Mouse (Mus musculus): Measurements from ENCODE around the gene Gm14597. TPM values are rescaled to one million over a fixed set of nuclear protein-coding genes. Genes with fewer than 3 reads are reported as not detected.
"Not testable (repeated sequence)": the region's sequence is repeated elsewhere in the genome, so short reads cannot be mapped to it uniquely, and the experiment has no call there.

The Gm14597 gene
- total RNA-seq (2021), result not detected

DNA sequence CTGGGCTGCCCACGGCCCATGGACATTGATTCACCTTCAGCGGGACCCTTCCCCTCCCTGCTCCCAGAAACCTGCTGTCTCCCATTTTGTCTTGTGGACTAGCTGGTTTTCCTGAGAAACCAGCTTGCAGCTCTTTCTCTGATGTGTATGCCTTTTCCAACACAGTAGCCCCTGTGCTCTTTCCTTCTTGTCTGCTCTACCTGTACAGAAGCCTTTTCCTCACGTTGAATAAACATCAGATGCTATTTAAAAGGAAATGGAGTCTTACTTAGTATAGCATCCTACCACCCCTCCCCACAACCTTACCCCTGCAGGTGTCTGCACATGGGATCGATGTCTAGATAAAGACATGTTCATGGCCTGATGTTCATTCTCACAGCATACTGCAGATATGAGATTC is at the start of gene Gm14597:
Gene Gm14597 (minus strand): TSS at position 101 of the 400 bp plus-strand sequence.
- intact Hi-C loops (cut with DNase I); DNase-seq (ENCODE audit: extremely low spot score in 1 of 2, low spot score in 2 of 2): not testable (repeated sequence)

DNA sequence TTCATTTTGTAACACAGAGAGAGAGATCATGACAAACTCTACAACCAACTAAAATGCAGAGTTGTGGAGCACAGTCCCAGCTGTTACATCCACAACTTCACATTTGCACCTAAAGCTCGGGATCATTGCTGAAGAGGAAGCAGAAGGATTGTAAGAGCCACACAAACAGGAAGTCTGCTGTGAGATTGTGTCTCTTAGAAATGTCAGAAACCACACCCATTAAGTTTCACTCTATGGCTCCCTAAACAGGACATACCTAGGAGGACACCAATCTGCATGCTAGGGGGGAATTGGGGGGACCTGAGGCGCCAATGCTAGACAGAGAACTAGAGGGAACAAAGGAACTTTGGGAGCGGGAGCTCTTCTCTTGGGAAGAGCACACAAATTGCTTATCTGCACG is 44.1 kb upstream of the Gm14597 start:
- intact Hi-C loops (cut with DNase I); DNase-seq (ENCODE audit: extremely low spot score in 1 of 2, low spot score in 2 of 2): not testable (repeated sequence)

DNA sequence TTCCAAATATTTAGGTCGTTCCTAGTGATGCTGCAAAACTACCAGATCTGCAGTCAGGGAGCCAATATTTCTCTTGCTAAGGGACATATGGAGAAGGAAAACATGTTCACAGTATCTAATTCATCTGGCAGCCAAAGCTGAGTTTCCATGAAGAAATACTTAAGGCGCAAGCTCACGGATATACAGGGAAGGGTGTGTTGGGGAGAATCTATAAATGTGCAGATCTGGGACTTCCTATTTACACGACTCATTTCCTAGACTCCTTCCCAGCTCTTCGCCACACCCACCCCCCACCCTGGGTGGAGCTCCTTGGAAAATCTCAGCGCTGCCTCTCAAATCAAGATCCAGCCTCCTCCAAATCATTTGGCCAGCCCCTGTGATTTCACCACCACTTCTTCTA is 37.1 kb upstream of the Gm14597 start:
- peak in 1 of 2 experiments; percentile 15 for DNase-seq (ENCODE audit: extremely low spot score in 1 of 2, low spot score in 2 of 2)

DNA sequence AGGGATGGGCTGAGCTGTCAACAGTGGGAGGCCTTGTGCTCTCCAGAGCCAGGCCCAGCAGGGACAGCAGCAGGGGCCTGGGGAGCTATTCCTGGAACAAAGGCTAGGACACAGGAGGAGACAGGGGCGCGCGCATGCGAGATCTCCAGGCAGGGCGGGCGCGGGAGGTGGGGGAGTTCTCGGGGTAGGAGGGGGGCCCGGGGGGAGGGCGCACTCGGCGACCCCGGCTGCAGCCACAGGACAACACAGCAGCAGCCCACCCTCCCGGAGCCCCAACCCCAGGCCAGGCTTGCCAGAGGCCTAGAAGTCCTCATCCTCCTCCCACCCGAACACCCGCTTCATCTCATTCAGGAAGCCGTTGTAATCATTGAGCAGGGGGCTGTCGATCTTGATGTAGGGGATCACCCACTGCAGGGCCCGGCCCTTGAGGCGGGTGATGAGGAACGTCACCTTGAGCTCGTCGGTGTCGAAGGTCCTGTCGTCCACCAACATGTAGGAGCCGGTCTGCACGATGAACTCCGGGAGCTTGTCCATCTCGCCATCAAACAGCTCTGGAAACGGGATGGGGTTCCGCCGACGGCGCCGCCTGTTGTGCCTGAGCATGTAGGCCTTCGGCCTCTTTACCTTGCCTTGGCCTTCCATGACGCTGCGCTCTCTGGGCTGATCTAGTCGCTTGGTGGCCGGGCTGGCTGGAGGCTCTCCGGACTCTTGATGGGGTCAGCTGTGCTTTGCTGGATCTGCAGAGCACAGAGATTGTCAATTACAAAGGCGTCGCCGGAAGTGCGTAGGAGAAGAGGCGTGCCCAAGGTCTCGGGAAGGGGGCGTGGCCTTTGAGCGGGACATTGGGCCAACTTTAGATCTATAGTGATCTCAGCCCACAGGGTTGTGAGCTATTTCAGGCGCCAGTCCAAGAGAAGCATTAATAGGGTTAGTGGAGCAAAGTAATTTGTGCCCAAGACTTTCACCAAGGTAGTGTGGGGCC is 34.5 kb upstream of the Gm14597 start, which contains the start of gene Rtl8a:
Gene Rtl8a (minus strand): TSS at position 703 of the 982 bp plus-strand sequence.
- intact Hi-C loops (cut with DNase I), result not testable (repeated sequence)
- DNase-seq (ENCODE audit: extremely low spot score in 1 of 2, low spot score in 2 of 2), result peak; percentile 65 to 88

More for the DNA sequence above, 37.1 kb upstream of the Gm14597 start:
- intact Hi-C loops (cut with DNase I), result no loop called here

DNA sequence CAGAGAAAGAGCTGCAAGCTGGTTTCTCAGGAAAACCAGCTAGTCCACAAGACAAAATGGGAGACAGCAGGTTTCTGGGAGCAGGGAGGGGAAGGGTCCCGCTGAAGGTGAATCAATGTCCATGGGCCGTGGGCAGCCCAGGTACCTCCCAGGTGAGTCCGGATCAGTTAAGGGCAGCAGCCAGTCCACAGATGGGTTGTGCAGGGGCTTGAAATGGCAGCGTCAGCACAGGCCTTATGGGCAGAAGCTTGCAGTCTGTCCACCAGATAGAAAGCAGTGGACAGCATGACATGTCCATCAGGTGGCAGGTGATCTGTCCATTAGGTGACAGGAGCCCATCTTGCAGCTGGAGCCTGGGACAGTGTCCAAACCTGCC is 33.8 kb upstream of the Gm14597 start:
- DNase-seq (ENCODE audit: extremely low spot score in 1 of 2, low spot score in 2 of 2); intact Hi-C loops (cut with DNase I): not testable (repeated sequence)

DNA sequence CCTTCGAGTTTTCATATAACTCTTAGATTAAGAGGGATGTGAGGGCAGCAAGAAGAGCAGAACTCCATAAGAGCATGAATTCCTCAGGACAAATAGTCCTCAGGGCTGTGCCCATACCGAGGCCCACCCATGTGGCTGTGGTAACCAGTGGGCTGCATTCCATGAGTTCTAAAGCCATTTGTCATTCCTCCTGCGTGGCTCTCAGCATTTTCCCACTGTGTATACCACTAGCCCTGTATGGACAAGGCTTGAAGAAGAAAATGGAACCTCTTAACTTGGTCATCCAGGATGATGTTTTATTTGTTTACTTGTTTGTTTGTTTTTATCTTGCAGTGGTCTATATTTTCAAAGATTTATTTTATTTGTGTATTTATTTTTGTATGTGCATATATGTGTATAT is 29.3 kb upstream of the Gm14597 start:
- DNase-seq (ENCODE audit: extremely low spot score in 1 of 2, low spot score in 2 of 2); intact Hi-C loops (cut with DNase I): not testable (repeated sequence)

DNA sequence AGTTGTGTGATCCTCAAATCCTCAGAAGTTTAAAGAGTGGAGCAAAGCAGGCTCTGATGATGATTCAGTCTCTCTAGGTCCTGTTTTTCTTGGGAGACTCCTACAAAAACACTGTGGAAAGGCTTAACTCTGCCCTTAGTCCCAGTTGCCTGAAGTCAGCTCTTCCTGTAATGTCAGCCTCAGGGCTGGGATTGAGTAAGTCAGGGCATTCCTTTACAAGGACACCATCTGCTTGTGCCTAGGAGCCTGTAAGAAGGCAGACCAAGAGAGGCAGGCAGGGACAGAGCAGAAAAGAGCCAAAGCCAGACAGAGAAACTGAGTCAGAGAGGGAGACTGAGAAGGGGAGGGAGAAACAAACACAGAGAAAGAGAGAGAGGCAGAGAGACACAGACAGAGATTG is 2.6 kb upstream of the Gm14597 start:
- DNase-seq (ENCODE audit: extremely low spot score in 1 of 2, low spot score in 2 of 2); intact Hi-C loops (cut with DNase I): not testable (repeated sequence)

DNA sequence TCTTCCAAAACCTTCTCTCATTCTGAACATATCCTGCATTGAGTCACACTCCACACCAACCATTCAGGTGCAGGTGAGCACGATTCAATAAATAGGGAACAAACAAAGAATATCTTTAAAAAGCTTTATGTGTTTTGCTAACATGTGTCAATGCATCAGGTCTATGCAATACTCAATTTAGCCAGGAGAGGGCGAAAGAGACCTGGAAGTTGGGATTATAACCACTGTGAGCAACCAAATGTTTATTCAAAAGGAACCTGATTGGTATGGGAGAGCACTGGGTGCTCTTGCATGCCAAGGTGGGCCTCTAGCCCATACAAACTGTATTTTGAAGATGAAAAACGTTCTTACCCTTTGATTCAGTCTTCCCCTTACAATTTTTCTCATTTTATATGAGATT is 1.8 kb upstream of the Gm14597 start:
- peak; percentile 43 to 72 for DNase-seq (ENCODE audit: extremely low spot score in 1 of 2, low spot score in 2 of 2)
- intact Hi-C loops (cut with DNase I), result no loop called here

DNA sequence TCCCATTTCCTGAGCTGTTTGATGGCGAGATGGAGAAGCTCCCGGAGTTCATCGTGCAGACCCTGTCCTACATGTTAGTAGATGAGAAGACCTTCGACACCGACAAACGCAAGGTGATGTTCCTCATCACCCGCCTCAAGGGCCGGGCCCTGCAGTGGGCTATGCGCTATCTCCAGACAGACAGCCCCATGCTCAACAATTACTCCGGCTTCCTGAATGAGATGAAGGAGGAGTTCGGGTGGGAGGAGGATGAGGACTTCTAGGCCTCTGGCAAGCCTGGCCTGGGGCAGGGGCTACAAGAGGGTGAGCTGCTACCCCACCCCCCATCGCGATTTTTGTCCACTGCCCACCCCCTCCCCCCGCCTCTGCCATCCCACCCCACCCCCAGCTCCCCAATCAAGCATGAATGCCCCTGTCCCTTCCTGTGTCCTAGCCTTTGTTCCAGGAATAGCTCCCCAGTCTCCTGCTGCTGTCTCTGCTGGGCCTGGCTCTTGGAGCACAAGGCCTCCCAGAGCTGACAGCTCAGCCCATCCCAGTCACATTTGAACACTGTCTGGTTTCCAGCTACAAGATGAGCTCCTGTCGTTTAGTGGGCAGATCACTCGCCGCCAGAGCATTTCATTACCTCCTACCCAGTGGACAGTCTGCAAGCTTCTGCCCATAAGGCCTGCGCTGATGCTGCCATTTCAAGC is 511 bp downstream of the Gm14597 start:
- DNase-seq (ENCODE audit: extremely low spot score in 1 of 2, low spot score in 2 of 2), result peak in 1 of 2 experiments; percentile 29
- intact Hi-C loops (cut with DNase I), result no loop called here

DNA sequence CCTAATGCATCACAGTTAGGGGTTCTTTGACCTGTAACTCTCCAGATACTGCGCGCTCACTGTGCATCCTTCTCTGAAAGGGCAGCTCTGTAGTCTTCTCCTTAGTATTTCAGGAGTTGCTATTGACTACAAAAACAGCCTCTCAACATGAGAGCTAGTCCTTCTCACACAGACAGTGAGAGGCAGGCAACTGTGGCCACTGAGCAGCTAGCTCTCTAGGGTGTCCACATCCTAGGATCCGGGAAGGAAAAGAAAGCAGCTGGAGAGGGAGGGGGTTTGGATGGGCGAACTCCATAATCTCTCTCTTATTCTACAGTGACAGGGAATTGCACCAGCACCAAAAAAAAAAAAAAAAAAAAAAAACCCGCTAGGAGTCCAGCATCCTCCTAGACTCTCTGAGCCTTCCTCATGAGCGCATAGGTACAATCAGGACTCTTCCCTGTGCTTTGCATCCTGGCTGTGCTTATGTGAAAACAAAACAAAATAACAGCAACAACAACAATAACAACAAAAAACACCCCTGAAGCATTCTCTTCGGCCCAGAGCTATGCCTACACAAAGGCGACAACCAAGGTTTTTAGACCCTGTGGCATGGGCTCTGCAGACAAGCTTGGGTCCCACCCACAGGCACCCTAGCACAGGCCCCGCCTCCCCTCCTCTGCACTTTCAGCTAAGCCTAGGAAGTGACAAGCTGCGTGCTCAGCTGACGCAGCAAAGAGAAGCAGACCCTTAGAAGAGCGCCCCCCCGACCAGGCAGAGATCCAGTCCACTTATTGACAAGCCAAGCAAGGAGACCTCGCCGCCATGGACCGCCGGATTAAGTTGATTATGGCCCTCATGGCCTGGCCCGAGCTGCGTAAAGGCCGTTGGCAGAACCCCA is 1.3 kb downstream of the Gm14597 start, which contains the start of gene Rtl8c:
Gene Rtl8c (plus strand): TSS at position 791 of the 880 bp plus-strand sequence.
- intact Hi-C loops (cut with DNase I), result no loop called here
- DNase-seq (ENCODE audit: extremely low spot score in 1 of 2, low spot score in 2 of 2), result peak; percentile 72 to 87

DNA sequence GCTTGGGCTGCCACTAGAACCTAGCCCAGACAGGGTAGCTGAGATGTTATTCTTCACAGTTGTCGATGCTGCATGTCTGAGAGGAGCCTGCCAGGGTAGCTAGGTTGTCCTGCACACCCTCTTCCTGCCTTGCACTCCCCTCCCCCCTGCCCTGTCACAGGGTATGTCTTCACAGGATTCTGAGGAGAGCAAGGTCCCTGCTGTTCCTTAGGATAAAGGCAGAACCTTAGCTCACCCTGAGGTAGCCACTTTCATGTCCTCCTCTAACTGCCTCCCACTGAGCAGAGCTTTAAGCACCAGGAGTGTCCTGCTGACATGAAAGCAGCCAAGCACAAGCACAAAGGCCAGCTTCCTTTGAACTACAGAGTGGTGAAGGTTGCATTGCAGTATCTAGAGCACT is 2.6 kb downstream of the Gm14597 start:
- intact Hi-C loops (cut with DNase I), result not testable (repeated sequence)
- DNase-seq (ENCODE audit: extremely low spot score in 1 of 2, low spot score in 2 of 2), result peak in 1 of 2 experiments; percentile 47

DNA sequence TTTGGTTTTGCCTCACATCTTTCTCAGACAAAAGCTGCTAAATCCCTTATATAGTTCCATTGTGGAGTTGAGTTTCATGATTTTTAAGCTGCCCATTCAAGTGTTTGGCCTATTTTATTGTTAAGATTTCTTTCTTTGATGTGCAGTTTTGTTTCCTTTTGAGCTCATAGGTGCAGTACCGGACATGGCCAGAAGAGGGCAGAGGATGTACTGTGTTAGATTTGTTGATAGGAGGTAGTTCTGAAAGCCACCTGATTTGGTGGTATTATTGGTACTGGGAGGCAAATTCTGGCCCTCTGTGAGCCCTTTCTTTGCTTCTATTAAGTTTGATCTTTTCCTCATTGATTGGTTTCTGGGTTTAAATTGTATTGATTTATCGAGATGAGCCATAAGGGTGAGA is 8.8 kb downstream of the Gm14597 start:
- DNase-seq (ENCODE audit: extremely low spot score in 1 of 2, low spot score in 2 of 2), result peak in 1 of 2 experiments; percentile 52
- intact Hi-C loops (cut with DNase I), result not testable (repeated sequence)

DNA sequence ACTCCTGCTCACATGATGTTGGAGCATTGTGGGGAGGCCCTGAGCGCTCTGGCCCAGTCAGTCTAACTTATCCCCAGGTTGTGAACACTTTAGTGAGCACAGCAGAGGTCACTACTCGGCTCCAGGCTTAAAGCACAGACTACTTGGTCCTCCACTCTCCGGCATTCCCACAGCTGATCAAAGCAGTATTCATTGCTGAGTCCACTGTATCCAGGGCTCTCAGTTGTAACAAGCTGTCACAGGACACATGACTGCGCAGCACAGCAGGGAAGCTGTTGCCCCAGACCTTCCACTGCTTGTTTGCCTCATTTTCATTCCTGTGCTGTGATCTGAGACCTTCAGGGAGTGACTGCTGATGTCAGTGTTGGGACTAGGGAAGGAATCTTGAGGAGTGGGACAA is 25.4 kb downstream of the Gm14597 start:
- DNase-seq (ENCODE audit: extremely low spot score in 1 of 2, low spot score in 2 of 2); intact Hi-C loops (cut with DNase I): not testable (repeated sequence)

DNA sequence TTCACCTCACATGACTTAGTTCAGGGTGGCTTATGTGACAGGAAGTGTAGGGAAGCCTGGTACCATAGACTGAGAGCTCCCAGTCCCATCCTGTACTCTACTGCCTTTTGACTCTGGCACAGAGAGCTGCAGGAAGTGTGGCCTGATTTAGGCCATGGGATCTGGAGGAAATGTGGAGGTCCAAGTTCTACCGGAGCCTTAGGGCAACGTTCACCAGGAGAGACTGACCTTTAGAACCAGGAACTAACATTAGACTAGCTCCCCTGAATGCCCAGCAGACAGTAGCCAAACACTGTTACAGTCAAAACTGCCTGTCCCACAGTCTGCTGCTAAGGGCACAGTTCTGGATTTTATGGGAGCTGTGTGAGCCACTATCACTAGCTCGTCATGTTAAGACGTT is 27.4 kb downstream of the Gm14597 start:
- DNase-seq (ENCODE audit: extremely low spot score in 1 of 2, low spot score in 2 of 2); intact Hi-C loops (cut with DNase I): not testable (repeated sequence)

DNA sequence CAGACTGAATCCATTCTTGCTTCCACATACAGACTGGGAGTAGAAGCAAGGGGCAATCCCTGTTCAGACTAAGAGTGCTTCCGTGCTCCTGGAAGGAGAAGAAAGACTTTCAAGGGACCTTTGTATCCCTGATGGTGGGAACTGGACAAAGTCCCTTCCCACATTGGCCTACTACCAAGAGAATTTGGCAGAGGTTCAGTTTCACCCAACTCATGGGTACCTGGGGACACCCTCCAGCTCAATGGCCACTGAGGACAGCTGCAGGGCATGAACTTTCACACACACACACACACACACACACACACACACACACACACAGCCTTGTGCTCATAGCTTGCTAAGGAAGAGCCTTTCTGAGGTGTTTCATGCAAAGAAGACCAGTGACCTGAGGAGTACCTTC is 29.5 kb downstream of the Gm14597 start:
- DNase-seq (ENCODE audit: extremely low spot score in 1 of 2, low spot score in 2 of 2), result no peak
- intact Hi-C loops (cut with DNase I), result no loop called here
